Mouse (Mus musculus) bone marrow, adult 2 months (tissue): ENCODE data around the gene St3gal5.

Experiments
- CTCF ChIP-seq: fragments of 200-500 bp; IDR thresholded peaks from 2 replicates; pipeline ENCODE4 v1.5.1; 2011; ENCODE audit warnings: low read length, control low read depth; ENCODE audit not compliant: control insufficient read depth, insufficient read depth
- POLR2A ChIP-seq: fragments of 200-500 bp; IDR thresholded peaks from 2 replicates; pipeline ENCODE4 v1.6.1; 2011; ENCODE audit warnings: low read depth, mild to moderate bottlenecking, control low read depth, low read length, borderline replicate concordance; ENCODE audit not compliant: control insufficient read depth

- TF ChIP-seq CTCF (no peak), POLR2A (no peak)
Measured at GRCm38 (mm10) chr6:72113093-72113702, 15.8 kb downstream of the St3gal5 start.
